Mouse (Mus musculus) testis, adult 2 months (tissue): Measurements from ENCODE around the gene Gfra1.

ENCODE experiments used
- CTCF ChIP-seq: fragments of 200-500 bp; IDR thresholded peaks from 2 replicates; pipeline ENCODE4 v1.5.1; 2012; ENCODE audit warnings: low read depth, mild to moderate bottlenecking, inconsistent platforms, low read length, moderate library complexity; ENCODE audit not compliant: control insufficient read depth, insufficient read depth, insufficient replicate concordance
- POLR2A ChIP-seq: fragments of 200-500 bp; IDR thresholded peaks from 2 replicates; pipeline ENCODE4 v1.6.1; 2012; ENCODE audit warnings: low read depth, mild to moderate bottlenecking, inconsistent platforms, low read length, moderate library complexity; ENCODE audit not compliant: control insufficient read depth

- no peak for TF ChIP-seq CTCF
- no peak for TF ChIP-seq POLR2A
Observed at GRCm38 (mm10) chr19:58413290-58413689, 42.4 kb downstream of the Gfra1 start.
